Mouse (Mus musculus) liver, embryonic 13.5 days (tissue): ENCODE measurements around the gene Olfr66. TPM values are rescaled to one million over a fixed set of nuclear protein-coding genes. Genes with fewer than 3 reads are reported as not detected.

ENCODE experiments used
- ATAC-seq: fragments of 200-750 bp; cut with Nextera tagmentation; 2 replicates; pipeline ENCODE4 v1.8.0; 2017; ENCODE audit warnings: low read depth, mild to moderate bottlenecking, moderate number of reproducible peaks, moderate library complexity
- DNase-seq: peaks from one replicate; pipeline ENCODE4 v3.0.0; 2022
- H3K27ac ChIP-seq: fragments of 300-500 bp; sonication (generic); 2 replicates; pipeline ENCODE4 v1.5.1; 2015; ENCODE audit warnings: moderate library complexity, mild to moderate bottlenecking, inconsistent platforms
- H3K27me3 ChIP-seq: fragments of 300-500 bp; sonication (generic); 2 replicates; pipeline ENCODE4 v1.6.1; 2015; ENCODE audit warnings: mild to moderate bottlenecking, inconsistent platforms
- H3K36me3 ChIP-seq: fragments of 300-500 bp; sonication (generic); 2 replicates; pipeline ENCODE4 v1.6.1; 2015; ENCODE audit warnings: mild to moderate bottlenecking, inconsistent platforms
- H3K4me1 ChIP-seq: fragments of 300-500 bp; sonication (generic); replicated peaks from 2 replicates; pipeline ENCODE4 v1.6.1; 2015; ENCODE audit warnings: inconsistent platforms
- H3K4me2 ChIP-seq: fragments of 300-500 bp; sonication (generic); 2 replicates; pipeline ENCODE4 v1.6.1; 2015; ENCODE audit warnings: inconsistent platforms, mild to moderate bottlenecking, moderate library complexity
- H3K4me3 ChIP-seq: fragments of 300-500 bp; sonication (generic); replicated peaks from 2 replicates; pipeline ENCODE4 v1.5.1; 2015; ENCODE audit warnings: mild to moderate bottlenecking, inconsistent platforms
- H3K9ac ChIP-seq: fragments of 300-500 bp; sonication (generic); 2 replicates; pipeline ENCODE4 v1.6.1; 2015; ENCODE audit warnings: mild to moderate bottlenecking, inconsistent platforms
- H3K9me3 ChIP-seq: fragments of 300-500 bp; sonication (generic); replicated peaks from 2 replicates; pipeline ENCODE4 v1.6.1; 2016; ENCODE audit warnings: inconsistent platforms
- WGBS: fragments of 180-500 bp; shearing (Covaris S2); methylation state at CpG from one replicate; pipeline ENCODE4 v1.1.7; 2015; ENCODE audit not compliant: insufficient replicate concordance; 5-methylcytosine and 5-hydroxymethylcytosine counted together
- polyA plus RNA-seq: library from polyadenylated mRNA; unstranded; fragments of >200 nt; fragmentation: Nextera tagmentation; extraction: Ambion mirVana; gene quantifications from 2 replicates; pipeline ENCODE4 v1.2.1, GENCODE M21; 2015

Olfr66 gene
- polyA plus RNA-seq, 1 experiment from 2014 or later: not detected

DNA sequence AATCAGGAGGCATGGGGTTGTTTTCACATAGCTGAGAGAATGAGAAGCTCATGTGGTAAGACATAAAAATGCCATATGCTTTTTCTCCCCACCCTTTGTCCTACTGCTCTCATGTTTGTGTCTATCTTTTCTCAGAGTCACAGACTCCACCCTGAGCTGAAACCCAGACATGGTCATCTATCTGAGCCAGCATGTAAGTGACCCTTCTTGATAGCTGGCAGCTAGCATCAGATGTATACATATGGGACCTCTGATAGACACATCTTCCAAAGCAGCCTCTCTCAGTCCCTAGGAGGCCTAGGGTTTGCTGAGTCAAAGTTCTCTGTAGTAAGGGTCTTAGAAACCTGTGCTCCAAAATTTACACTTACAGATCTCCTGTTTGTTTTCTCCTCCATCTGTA is 20.3 kb downstream of the Olfr66 start:
- H3K9ac ChIP-seq: peak overlapping the region; percentile 76
- peak overlapping the region; percentile 50 for H3K4me2 ChIP-seq
- H3K4me1 ChIP-seq: peaks cover 75% of the 10 kb centered on the region
- no peaks in the 10 kb centered on the region for H3K9me3 ChIP-seq
- ATAC-seq (peak; percentile 92), DNase-seq (peak; percentile 77)
- H3K4me3 ChIP-seq: peak overlapping the region; percentile 9; the same call in 1 of the 2 replicates
- H3K27me3 ChIP-seq: no peaks in the 10 kb centered on the region
- H3K27ac ChIP-seq: peak overlapping the region; percentile 98
- no peaks in the 10 kb centered on the region for H3K36me3 ChIP-seq

DNA sequence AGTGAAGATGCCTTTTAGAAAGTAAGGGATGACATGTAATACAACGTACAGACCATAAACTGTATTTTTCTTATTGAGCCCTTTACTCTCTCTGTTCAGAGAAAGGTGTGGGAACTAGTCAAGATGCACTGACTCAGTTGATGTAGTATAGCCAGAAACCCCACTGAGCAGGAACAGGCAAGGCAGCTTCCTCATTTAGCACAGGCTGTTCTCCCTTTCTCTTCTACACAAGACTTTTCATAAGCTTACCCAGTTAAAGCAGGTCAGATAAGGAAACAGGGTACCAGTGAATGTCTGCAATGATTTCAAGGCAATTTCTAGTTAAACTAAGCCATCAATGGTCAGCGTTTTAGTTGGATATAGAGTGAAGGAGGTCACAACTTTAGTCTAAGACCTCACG is 24.5 kb downstream of the Olfr66 start:
- H3K9me3 ChIP-seq: no peaks in the 10 kb centered on the region
- ATAC-seq (no peak), DNase-seq (no peak)
- no peak overlapping the region for H3K4me3 ChIP-seq
- peaks cover 72% of the 10 kb centered on the region for H3K4me1 ChIP-seq
- peak overlapping the region; percentile 98 for H3K27ac ChIP-seq
- H3K9ac ChIP-seq: peak overlapping the region; percentile 75
- peak overlapping the region; percentile 38; the same call in 1 of the 2 replicates for H3K4me2 ChIP-seq
- H3K27me3 ChIP-seq: no peaks in the 10 kb centered on the region
- H3K36me3 ChIP-seq: no peaks in the 10 kb centered on the region
- 41% methylated on average over 3 of the region's 3 CpGs for WGBS

DNA sequence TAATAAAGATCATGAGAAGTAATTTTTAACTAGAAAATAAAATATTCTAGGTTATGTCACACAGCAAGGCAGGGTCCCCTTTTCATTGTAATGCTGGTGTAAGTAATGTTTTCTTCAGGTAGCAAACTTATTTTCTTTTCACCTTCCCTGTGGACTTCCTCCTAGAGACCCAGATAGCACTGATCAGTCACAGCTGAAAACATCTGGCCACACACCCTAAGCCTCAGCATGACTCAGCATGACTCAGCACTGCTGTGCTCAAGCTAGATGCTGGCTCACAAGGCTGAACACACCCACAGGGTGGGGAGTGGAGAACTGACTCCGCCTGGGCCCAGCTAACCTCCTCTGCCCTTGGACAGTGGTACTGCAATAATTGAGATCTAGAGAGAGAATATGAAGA is 25.2 kb downstream of the Olfr66 start:
- peak overlapping the region; percentile 75 for H3K9ac ChIP-seq
- ATAC-seq: peak; percentile 82
- peaks cover 66% of the 10 kb centered on the region for H3K4me1 ChIP-seq
- no peaks in the 10 kb centered on the region for H3K27me3 ChIP-seq
- no peak overlapping the region for H3K4me3 ChIP-seq
- DNase-seq: peak; percentile 95
- 0 out of 2 replicates have a peak overlapping the region, but pooled peaks have one; percentile 38 for H3K4me2 ChIP-seq
- no peaks in the 10 kb centered on the region for H3K9me3 ChIP-seq
- H3K36me3 ChIP-seq: no peaks in the 10 kb centered on the region
- WGBS: 6% methylated on average over 1 of the region's 1 CpGs
- H3K27ac ChIP-seq: peak overlapping the region; percentile 98

DNA sequence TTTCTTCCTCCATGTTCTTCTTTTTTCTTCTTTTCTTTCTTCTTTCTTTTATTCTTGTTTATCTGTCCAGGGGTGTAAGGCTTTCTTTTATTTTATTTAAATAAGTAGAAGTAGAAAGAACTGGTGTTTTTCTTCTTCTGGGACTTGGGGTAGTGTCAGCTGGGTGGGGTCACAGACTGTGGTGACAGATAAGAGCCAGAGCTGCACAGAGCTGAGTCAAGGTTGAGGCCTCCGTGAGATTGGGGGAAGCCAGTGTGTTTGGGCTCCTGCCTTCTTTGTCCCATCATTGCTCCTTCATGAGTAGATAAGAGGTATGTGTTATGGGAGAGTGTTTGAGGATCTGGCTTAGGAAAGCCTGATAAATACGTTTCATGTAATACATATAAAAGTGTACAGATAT is 27.0 kb downstream of the Olfr66 start:
- WGBS: 10% methylated on average over 2 of the region's 2 CpGs
- peak overlapping the region; percentile 98 for H3K27ac ChIP-seq
- no peaks in the 10 kb centered on the region for H3K27me3 ChIP-seq
- peak overlapping the region; percentile 46 for H3K4me2 ChIP-seq
- H3K9ac ChIP-seq: peak overlapping the region; percentile 72
- peaks cover 67% of the 10 kb centered on the region for H3K4me1 ChIP-seq
- H3K36me3 ChIP-seq: no peaks in the 10 kb centered on the region
- DNase-seq (peak; percentile 74), ATAC-seq (peak; percentile 92)
- H3K9me3 ChIP-seq: no peaks in the 10 kb centered on the region
- peak overlapping the region; percentile 24; the same call in 1 of the 2 replicates for H3K4me3 ChIP-seq

DNA sequence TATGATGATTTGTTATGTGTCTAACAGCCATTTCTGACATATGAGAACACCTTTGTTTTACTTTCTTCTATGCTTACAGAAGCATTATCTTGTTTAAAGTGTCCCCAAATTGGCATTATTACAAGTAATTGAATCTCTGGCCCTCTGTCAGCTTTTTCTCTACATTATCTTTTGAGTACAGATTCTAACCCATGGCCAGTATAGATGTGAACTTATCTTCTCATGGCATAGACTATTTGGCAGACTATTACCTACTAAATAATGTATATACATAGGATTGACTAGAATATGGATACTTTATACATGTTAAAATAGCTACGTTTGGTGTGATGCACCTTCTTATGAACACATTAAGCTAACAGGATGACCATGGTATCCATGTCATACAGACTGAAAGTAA is 31.4 kb downstream of the Olfr66 start:
- Histone ChIP-seq H3K4me3 (no peak overlapping the region), H3K27me3 (no peaks in the 10 kb centered on the region), H3K36me3 (no peaks in the 10 kb centered on the region), H3K4me1 (peaks cover 60% of the 10 kb centered on the region), H3K4me2 (no peak overlapping the region), H3K9me3 (no peaks in the 10 kb centered on the region), H3K9ac (peak overlapping the region; percentile 49), H3K27ac (peak overlapping the region; percentile 78)
- DNase-seq (no peak), ATAC-seq (peak; percentile 31)
- 41% methylated on average over 1 of the region's 1 CpGs for WGBS

DNA sequence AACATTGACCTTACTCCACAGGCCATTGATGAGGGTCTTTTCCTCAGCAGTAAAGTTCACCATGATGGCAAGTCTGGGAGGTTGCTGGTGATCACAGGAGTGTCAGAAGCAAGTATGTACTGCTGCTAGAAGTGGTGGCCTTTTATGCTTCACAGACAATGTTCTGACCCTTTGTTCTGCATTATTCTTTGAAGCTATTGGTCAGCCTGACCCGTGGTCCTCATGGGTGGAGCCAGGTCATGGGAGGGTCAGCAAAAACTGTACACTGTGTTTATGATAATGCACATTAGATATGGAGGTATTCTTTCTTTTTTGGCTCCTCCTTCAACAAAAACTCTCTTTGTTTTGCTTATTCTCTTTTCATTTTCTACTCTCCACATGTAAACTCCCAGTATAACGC is 33.0 kb downstream of the Olfr66 start, which contains the start of gene Hbb-y:
Gene Hbb-y (minus strand): TSS at position 127 of the 400 bp plus-strand sequence.
- Histone ChIP-seq H3K4me3 (no peak within 1 kb of the TSS), H3K4me2 (no peak within 1 kb of the TSS), H3K9ac (peak within 1 kb of the TSS; percentile 23; the same call in 1 of the 2 replicates), H3K4me1 (peaks cover 64% of the 10 kb centered on the region), H3K27me3 (no peaks in the 10 kb centered on the region), H3K27ac (peak within 1 kb of the TSS; percentile 78), H3K9me3 (no peaks in the 10 kb centered on the region), H3K36me3 (no peaks in the 10 kb centered on the region)
- ATAC-seq: peak; percentile 13; the same call in 1 of the 2 replicates
- peak; percentile 39 for DNase-seq
- 46% methylated on average over 2 of the region's 2 CpGs for WGBS

DNA sequence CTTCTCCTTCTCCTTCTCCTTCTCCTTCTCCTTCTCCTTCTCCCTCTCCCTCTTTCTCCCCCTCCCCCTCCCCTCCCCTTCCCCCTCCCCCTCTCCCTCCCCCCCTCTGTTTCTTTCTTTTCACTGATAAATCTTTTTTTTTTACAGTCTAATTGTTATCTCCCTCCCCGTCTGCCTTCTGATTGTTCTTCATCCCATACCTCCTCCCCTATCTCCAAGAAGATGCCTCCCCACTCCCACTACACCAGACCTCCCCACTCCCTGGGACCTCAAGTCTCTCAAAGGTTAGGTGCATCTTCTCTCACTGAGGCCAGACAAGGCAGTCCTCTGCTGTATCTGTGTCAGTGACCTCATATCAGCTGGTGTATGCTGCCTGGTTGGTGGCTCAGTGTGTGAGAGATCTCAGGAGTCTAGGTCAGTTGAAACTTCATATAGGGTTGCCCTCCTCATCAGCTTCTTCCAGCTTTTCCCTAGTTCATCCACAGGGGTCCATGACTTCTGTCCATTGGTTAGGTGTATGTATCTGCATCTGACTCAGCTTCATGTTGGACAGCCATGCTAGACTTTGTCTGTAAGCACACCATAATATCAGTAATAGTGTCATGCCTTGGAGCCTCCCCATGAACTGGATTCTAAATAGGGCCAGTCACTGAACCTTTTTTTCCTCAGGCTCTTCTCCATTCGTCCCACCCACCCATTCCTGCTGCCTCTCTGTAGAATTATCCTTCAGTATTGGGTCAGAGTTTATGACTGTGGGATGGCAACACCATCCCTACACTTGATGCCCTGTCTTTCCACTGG is 41.3 kb downstream of the Olfr66 start:
- Histone ChIP-seq H3K9ac (peak overlapping the region; percentile 45), H3K4me1 (peaks cover 67% of the 10 kb centered on the region), H3K9me3 (no peaks in the 10 kb centered on the region), H3K27ac (peak overlapping the region; percentile 84), H3K4me2 (peak overlapping the region; percentile 27), H3K27me3 (no peaks in the 10 kb centered on the region), H3K36me3 (no peaks in the 10 kb centered on the region), H3K4me3 (no peak overlapping the region)
- ATAC-seq (peak; percentile 84), DNase-seq (peak; percentile 52)
- WGBS: 29% methylated on average over 2 of the region's 2 CpGs

DNA sequence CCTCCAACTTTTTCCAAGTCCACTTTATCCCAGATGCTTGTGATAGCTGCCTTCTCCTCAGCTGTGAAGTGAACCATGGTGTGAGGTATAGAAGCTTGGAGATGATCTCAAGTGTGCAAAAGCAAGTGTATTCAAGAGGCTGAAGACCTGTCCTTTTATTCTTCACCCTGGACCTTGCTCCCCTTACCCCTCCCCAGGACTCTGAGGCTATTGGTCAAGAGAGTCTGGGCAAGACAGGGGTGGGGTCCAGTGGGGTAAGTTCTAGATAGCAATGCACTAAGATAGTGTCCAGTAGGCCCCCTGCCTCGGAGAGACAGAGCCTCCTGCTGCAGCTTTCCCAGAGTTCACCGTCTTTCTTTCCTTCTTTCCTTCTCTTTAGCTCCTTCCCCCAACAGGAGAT is 43.0 kb downstream of the Olfr66 start, which contains the start of gene Hbb-bh1:
Gene Hbb-bh1 (minus strand): TSS at position 131 of the 400 bp plus-strand sequence.
- Histone ChIP-seq H3K27ac (peak within 1 kb of the TSS; percentile 76), H3K4me1 (peaks cover 52% of the 10 kb centered on the region), H3K9ac (peak within 1 kb of the TSS; percentile 59), H3K9me3 (no peaks in the 10 kb centered on the region), H3K36me3 (no peaks in the 10 kb centered on the region), H3K4me2 (peak within 1 kb of the TSS; percentile 6; the same call in 1 of the 2 replicates), H3K4me3 (no peak within 1 kb of the TSS), H3K27me3 (no peaks in the 10 kb centered on the region)
- ATAC-seq (no peak), DNase-seq (no peak)
- WGBS: 55% methylated on average over 2 of the region's 2 CpGs

DNA sequence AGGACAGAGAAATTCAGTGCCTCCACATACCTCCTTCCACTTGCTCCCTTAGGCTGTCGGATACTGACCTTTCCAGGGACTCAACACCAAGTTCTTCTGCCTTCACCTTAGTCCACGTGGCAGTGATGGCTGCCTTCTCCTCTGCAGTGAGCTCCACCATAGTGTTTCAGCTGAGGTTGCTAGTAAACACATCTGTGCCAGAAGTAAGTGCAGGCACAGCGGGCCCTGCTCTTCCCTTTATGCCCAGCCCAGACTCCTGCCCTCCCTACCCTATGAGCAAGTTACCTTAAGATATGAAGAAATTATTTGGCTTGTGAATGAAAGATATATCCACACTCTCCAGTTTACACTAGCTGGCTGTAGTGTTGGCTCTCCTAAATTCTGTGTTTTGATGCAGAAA is 45.8 kb downstream of the Olfr66 start, which contains the start of gene Hbb-bh2:
Gene Hbb-bh2 (minus strand): TSS at position 253 of the 400 bp plus-strand sequence.
- Histone ChIP-seq H3K36me3 (no peaks in the 10 kb centered on the region), H3K4me3 (no peak within 1 kb of the TSS), H3K4me1 (peaks cover 49% of the 10 kb centered on the region), H3K9ac (peak within 1 kb of the TSS; percentile 49), H3K4me2 (no peak within 1 kb of the TSS), H3K27me3 (no peaks in the 10 kb centered on the region), H3K27ac (peak within 1 kb of the TSS; percentile 79), H3K9me3 (no peaks in the 10 kb centered on the region)
- DNase-seq: no peak
- WGBS: 69% methylated on average over 3 of the region's 3 CpGs
- ATAC-seq: peak; percentile 21; the same call in 1 of the 2 replicates
